Mouse (Mus musculus) frontal cortex, postnatal 14 days (tissue): Measurements from ENCODE around the gene Xntrpc.

Experiments
- DNase-seq, 2 experiments: peaks; one replicate each; pipeline ENCODE4 v3.0.0; 2022; ENCODE audit warnings: low spot score in 2 of 2

The Xntrpc gene

GRCm38 (mm10) chr7:102137898-102138297, 72.4 kb downstream of the Xntrpc start:
- no peak for DNase-seq
